ENCODE assay signal across 8 mouse cellular contexts in genomic region chr1:34536767-34537485, GRCm38 (mm10). TPM values are rescaled to one million over a fixed set of nuclear protein-coding genes. Genes with fewer than 3 reads are reported as not detected.
DNase-seq lines count a peak whose midpoint lies in the region; ATAC-seq lines count a peak whose summit lies in the region.

No protein-coding gene starts in this region.

- no peak overlapping the region for H3K9ac ChIP-seq in liver, embryonic 12.5 days
- H3K9ac ChIP-seq in forebrain, embryonic 11.5 days (ENCODE audit: low read length): no peak overlapping the region
- no peak overlapping the region for H3K9ac ChIP-seq in kidney, embryonic 14.5 days (ENCODE audit: low read depth, low read length)
- no peak overlapping the region for H3K9ac ChIP-seq in midbrain, embryonic 11.5 days (ENCODE audit: low read length)

- ATAC-seq in liver, embryonic 12.5 days: no peak
- ATAC-seq in forebrain, embryonic 11.5 days (replicated peaks; ENCODE audit: low FRiP score): 0 out of 2 replicates have a peak, but pooled peaks have one; percentile 39
- ATAC-seq in kidney, embryonic 14.5 days (ENCODE audit: low FRiP score, low TSS enrichment): peak; percentile 68
- peak; percentile 61; the same call in 1 of the 2 replicates for ATAC-seq in midbrain, embryonic 11.5 days (ENCODE audit: low FRiP score)

- no peaks in the 10 kb centered on the region for H3K4me1 ChIP-seq in liver, embryonic 12.5 days
- no peaks in the 10 kb centered on the region; the same call in 1 of the 2 replicates for H3K4me1 ChIP-seq in forebrain, embryonic 11.5 days (replicated peaks; ENCODE audit: control insufficient read depth, insufficient read depth, low read length)
- no peaks in the 10 kb centered on the region for H3K4me1 ChIP-seq in kidney, embryonic 14.5 days (ENCODE audit: control insufficient read depth, insufficient read depth, low read length)
- no peaks in the 10 kb centered on the region; the same call in 1 of the 2 replicates for H3K4me1 ChIP-seq in midbrain, embryonic 11.5 days (ENCODE audit: control insufficient read depth, insufficient read depth, low read length)

- H3K4me3 ChIP-seq in liver, embryonic 12.5 days: no peak overlapping the region
- H3K4me3 ChIP-seq in forebrain, embryonic 11.5 days (ENCODE audit: low read depth, low read length): no peak overlapping the region
- H3K4me3 ChIP-seq in kidney, embryonic 14.5 days (ENCODE audit: low read length): peak overlapping the region; percentile 17
- no peak overlapping the region for H3K4me3 ChIP-seq in midbrain, embryonic 11.5 days (ENCODE audit: low read depth, low read length)

- 13% methylated on average over 16 of the region's 16 CpGs for WGBS in liver, embryonic 12.5 days (ENCODE audit: insufficient replicate concordance)
- WGBS in forebrain, embryonic 11.5 days: 4% methylated on average over 16 of the region's 16 CpGs
- WGBS in kidney, embryonic 14.5 days: 4% methylated on average over 16 of the region's 16 CpGs
- WGBS in midbrain, embryonic 11.5 days: 2% methylated on average over 16 of the region's 16 CpGs

- H3K9me3 ChIP-seq in liver, embryonic 12.5 days (replicated peaks): no peaks in the 10 kb centered on the region
- no peaks in the 10 kb centered on the region for H3K9me3 ChIP-seq in forebrain, embryonic 11.5 days (ENCODE audit: control insufficient read depth, low read length)
- H3K9me3 ChIP-seq in kidney, embryonic 14.5 days (ENCODE audit: control insufficient read depth, low read length): no peaks in the 10 kb centered on the region
- H3K9me3 ChIP-seq in midbrain, embryonic 11.5 days (ENCODE audit: control insufficient read depth, low read length): no peaks in the 10 kb centered on the region

- H3K27me3 ChIP-seq in liver, embryonic 12.5 days (replicated peaks): peaks cover 37% of the 10 kb centered on the region
- H3K27me3 ChIP-seq in forebrain, embryonic 11.5 days (ENCODE audit: control insufficient read depth, insufficient read depth, low read length): peaks cover 25% of the 10 kb centered on the region
- peaks cover 26% of the 10 kb centered on the region for H3K27me3 ChIP-seq in kidney, embryonic 14.5 days (ENCODE audit: control insufficient read depth, insufficient read depth, low read length)
- H3K27me3 ChIP-seq in midbrain, embryonic 11.5 days (ENCODE audit: control insufficient read depth, insufficient read depth, low read length): peaks cover 22% of the 10 kb centered on the region

- DNase-seq in liver: no peak
- no peak for DNase-seq in forebrain, embryonic 11.5 days (ENCODE audit: low spot score)
- peak; percentile 86 for DNase-seq in midbrain, embryonic 11.5 days (ENCODE audit: low spot score, missing footprints)
- no peak for DNase-seq in left cerebral cortex, postnatal 4 days
- no peak for DNase-seq in right cerebral cortex, postnatal 36 days (ENCODE audit: low spot score in 2 of 2)
- no peak for DNase-seq in adrenal gland, postnatal 10 days

- no peaks in the 10 kb centered on the region for H3K36me3 ChIP-seq in liver, embryonic 12.5 days
- no peaks in the 10 kb centered on the region for H3K36me3 ChIP-seq in forebrain, embryonic 11.5 days (ENCODE audit: control insufficient read depth, insufficient read depth, low read length)
- H3K36me3 ChIP-seq in kidney, embryonic 14.5 days (ENCODE audit: control insufficient read depth, insufficient read depth, low read length): no peaks in the 10 kb centered on the region
- H3K36me3 ChIP-seq in midbrain, embryonic 11.5 days (ENCODE audit: control insufficient read depth, insufficient read depth, low read length): no peaks in the 10 kb centered on the region

- H3K4me2 ChIP-seq in liver, embryonic 12.5 days: peak overlapping the region; percentile 15; the same call in 1 of the 2 replicates
- peak overlapping the region; percentile 26; the same call in 1 of the 2 replicates for H3K4me2 ChIP-seq in forebrain, embryonic 11.5 days (ENCODE audit: low read depth, low read length, severe bottlenecking)
- H3K4me2 ChIP-seq in kidney, embryonic 14.5 days (replicated peaks; ENCODE audit: low read depth, low read length): peak overlapping the region; percentile 41
- peak overlapping the region; percentile 6; the same call in 1 of the 2 replicates for H3K4me2 ChIP-seq in midbrain, embryonic 11.5 days

- intact Hi-C loops in left cerebral cortex, postnatal 4 days (cut with DNase I): no loop called here

- H3K27ac ChIP-seq in liver, embryonic 12.5 days: no peak overlapping the region
- no peak overlapping the region for H3K27ac ChIP-seq in forebrain, embryonic 11.5 days (ENCODE audit: low read depth, low read length)
- H3K27ac ChIP-seq in kidney, embryonic 14.5 days (ENCODE audit: low read depth, low read length): no peak overlapping the region
- H3K27ac ChIP-seq in midbrain, embryonic 11.5 days (ENCODE audit: low read depth, low read length): no peak overlapping the region

RNA-seq across cellular contexts. Expression of gene Cfc1, which starts 1.5 kb away (rescaled TPM):
- polyA plus RNA-seq in liver, embryonic 12.5 days (2016; fragmentation: Nextera tagmentation; extraction: Ambion mirVana): not detected in 2 replicates
- polyA plus RNA-seq in forebrain, embryonic 11.5 days (2014; fragmentation: Nextera tagmentation; extraction: Ambion mirVana): not detected in 2 replicates
- not detected in 2 replicates for polyA plus RNA-seq in kidney, embryonic 14.5 days (2014; fragmentation: Nextera tagmentation; extraction: Ambion mirVana)
- polyA plus RNA-seq in midbrain, embryonic 11.5 days (2014; fragmentation: Nextera tagmentation; extraction: Ambion mirVana): not detected in 2 replicates
- total RNA-seq in left cerebral cortex, postnatal 4 days (2021): not detected
- not detected for total RNA-seq in adrenal gland, postnatal 10 days (2021)

RNA-seq across cellular contexts. Expression of gene Prss40, which starts 23.8 kb away (rescaled TPM):
- not detected in 2 replicates for polyA plus RNA-seq in liver, embryonic 12.5 days (2016; fragmentation: Nextera tagmentation; extraction: Ambion mirVana)
- polyA plus RNA-seq in forebrain, embryonic 11.5 days (2014; fragmentation: Nextera tagmentation; extraction: Ambion mirVana): not detected in 2 replicates
- not detected in 2 replicates for polyA plus RNA-seq in kidney, embryonic 14.5 days (2014; fragmentation: Nextera tagmentation; extraction: Ambion mirVana)
- not detected in 2 replicates for polyA plus RNA-seq in midbrain, embryonic 11.5 days (2014; fragmentation: Nextera tagmentation; extraction: Ambion mirVana)
- total RNA-seq in left cerebral cortex, postnatal 4 days (2021): not detected
- not detected for total RNA-seq in adrenal gland, postnatal 10 days (2021)

RNA-seq across cellular contexts. Expression of gene Prss39, which starts 38.7 kb away (rescaled TPM):
- polyA plus RNA-seq in liver, embryonic 12.5 days (2016; fragmentation: Nextera tagmentation; extraction: Ambion mirVana): not detected in 2 replicates
- not detected in 2 replicates for polyA plus RNA-seq in forebrain, embryonic 11.5 days (2014; fragmentation: Nextera tagmentation; extraction: Ambion mirVana)
- polyA plus RNA-seq in kidney, embryonic 14.5 days (2014; fragmentation: Nextera tagmentation; extraction: Ambion mirVana): not detected in 2 replicates
- polyA plus RNA-seq in midbrain, embryonic 11.5 days (2014; fragmentation: Nextera tagmentation; extraction: Ambion mirVana): not detected in 2 replicates
- not detected for total RNA-seq in left cerebral cortex, postnatal 4 days (2021)
- not detected for total RNA-seq in adrenal gland, postnatal 10 days (2021)

RNA-seq across cellular contexts. Expression of gene Amer3, which starts 42.5 kb away (rescaled TPM):
- not detected in 2 replicates for polyA plus RNA-seq in liver, embryonic 12.5 days (2016; fragmentation: Nextera tagmentation; extraction: Ambion mirVana)
- 3.4 and 3.8 TPM in 2 replicates for polyA plus RNA-seq in forebrain, embryonic 11.5 days (2014; fragmentation: Nextera tagmentation; extraction: Ambion mirVana)
- polyA plus RNA-seq in kidney, embryonic 14.5 days (2014; fragmentation: Nextera tagmentation; extraction: Ambion mirVana): not detected in 2 replicates
- polyA plus RNA-seq in midbrain, embryonic 11.5 days (2014; fragmentation: Nextera tagmentation; extraction: Ambion mirVana): 4.1 and 4.8 TPM in 2 replicates
- 10 to 100 TPM; 45.0 to 47.4 TPM for total RNA-seq in left cerebral cortex, postnatal 4 days (2021)
- 1 to 10 TPM in 1 of 2 experiments, under 1 TPM in 1; 0.69 to 1.1 TPM for total RNA-seq in adrenal gland, postnatal 10 days (2021)
